Mouse (Mus musculus) embryonic fibroblast, embryonic 13.5 days (primary cell): ENCODE measurements around the gene Hsd17b7. TPM values are rescaled to one million over a fixed set of nuclear protein-coding genes. Genes with fewer than 3 reads are reported as not detected.

Experiments used
- H3K27ac ChIP-seq: 2 replicates; pipeline ENCODE4 v1.5.1; 2012; ENCODE audit warnings: low read length, control low read depth, inconsistent platforms; ENCODE audit not compliant: insufficient read depth
- H3K4me1 ChIP-seq: 2 replicates; pipeline ENCODE4 v1.6.1; 2011; ENCODE audit warnings: low read length; ENCODE audit not compliant: control insufficient read depth, insufficient read depth
- H3K4me3 ChIP-seq: 2 replicates; pipeline ENCODE4 v1.5.1; 2011; ENCODE audit warnings: mild to moderate bottlenecking, control low read depth, low read length; ENCODE audit not compliant: insufficient read depth
- CTCF ChIP-seq: IDR thresholded peaks from 2 replicates; pipeline ENCODE4 v1.5.1; 2011; ENCODE audit warnings: mild to moderate bottlenecking, control low read depth, low read length, moderate library complexity, borderline replicate concordance; ENCODE audit not compliant: insufficient read depth
- POLR2A ChIP-seq: IDR thresholded peaks from 2 replicates; pipeline ENCODE4 v1.6.1; 2011; ENCODE audit warnings: low read depth, mild to moderate bottlenecking, control low read depth, low read length, moderate library complexity
- polyA plus RNA-seq: library from polyadenylated mRNA; stranded (reverse); fragments of >200 nt; gene quantifications from 2 replicates; pipeline ENCODE4 v1.2.4, GENCODE M21; 2011; ENCODE audit warnings: low read depth; ENCODE audit not compliant: missing spikeins, insufficient read length

The Hsd17b7 gene
- polyA plus RNA-seq, 1 experiment: 33.7 TPM

- Histone ChIP-seq H3K4me1 (no peaks in the 10 kb centered on the region), H3K4me3 (no peak overlapping the region), H3K27ac (no peak overlapping the region)
- peak; percentile 43; the same call in 1 of the 2 replicates for TF ChIP-seq CTCF
- TF ChIP-seq POLR2A: no peak
These were observed 47.3 kb downstream of the Hsd17b7 start for GRCm38 (mm10) chr1:169921710-169922211.

- no peak for TF ChIP-seq POLR2A
- TF ChIP-seq CTCF: peak; percentile 53; the same call in 1 of the 2 replicates
- Histone ChIP-seq H3K27ac (no peak overlapping the region), H3K4me1 (no peaks in the 10 kb centered on the region), H3K4me3 (no peak overlapping the region)
These were observed 49.8 kb downstream of the Hsd17b7 start for GRCm38 (mm10) chr1:169919211-169919610.

- TF ChIP-seq CTCF: peak; percentile 93
- TF ChIP-seq POLR2A: no peak
- Histone ChIP-seq H3K4me1 (no peaks in the 10 kb centered on the region), H3K27ac (no peak overlapping the region), H3K4me3 (no peak overlapping the region)
These were observed 51.0 kb downstream of the Hsd17b7 start for GRCm38 (mm10) chr1:169917998-169918397.

- H3K4me3 ChIP-seq: no peak overlapping the region
- H3K4me1 ChIP-seq: no peaks in the 10 kb centered on the region
- H3K27ac ChIP-seq: no peak overlapping the region
- no peak for TF ChIP-seq CTCF
- no peak for TF ChIP-seq POLR2A
These were observed 51.8 kb downstream of the Hsd17b7 start for GRCm38 (mm10) chr1:169917115-169917796.

GRCm38 (mm10) chr1:169916659-169917058, 52.4 kb downstream of the Hsd17b7 start:
- H3K27ac ChIP-seq: no peak overlapping the region
- H3K4me1 ChIP-seq: no peaks in the 10 kb centered on the region
- H3K4me3 ChIP-seq: no peak overlapping the region
- TF ChIP-seq POLR2A: no peak
- TF ChIP-seq CTCF: no peak

- H3K27ac ChIP-seq: no peak overlapping the region
- TF ChIP-seq CTCF (no peak), POLR2A (no peak)
- no peak overlapping the region for H3K4me3 ChIP-seq
- H3K4me1 ChIP-seq: no peaks in the 10 kb centered on the region
These were observed 57.5 kb downstream of the Hsd17b7 start for GRCm38 (mm10) chr1:169911526-169911925.

GRCm38 (mm10) chr1:169910751-169911150, 58.3 kb downstream of the Hsd17b7 start:
- no peak for TF ChIP-seq CTCF
- no peak for TF ChIP-seq POLR2A
- Histone ChIP-seq H3K4me3 (no peak overlapping the region), H3K27ac (no peak overlapping the region), H3K4me1 (no peaks in the 10 kb centered on the region)

- Histone ChIP-seq H3K27ac (no peak overlapping the region), H3K4me3 (no peak overlapping the region), H3K4me1 (no peaks in the 10 kb centered on the region)
- no peak for TF ChIP-seq POLR2A
- TF ChIP-seq CTCF: no peak
These were observed 59.4 kb downstream of the Hsd17b7 start for GRCm38 (mm10) chr1:169909659-169910058.

GRCm38 (mm10) chr1:169909163-169909562, 59.9 kb downstream of the Hsd17b7 start:
- TF ChIP-seq POLR2A (no peak), CTCF (no peak)
- Histone ChIP-seq H3K4me1 (no peaks in the 10 kb centered on the region), H3K4me3 (no peak overlapping the region), H3K27ac (no peak overlapping the region)

- Histone ChIP-seq H3K4me1 (no peaks in the 10 kb centered on the region), H3K4me3 (no peak overlapping the region), H3K27ac (no peak overlapping the region)
- no peak for TF ChIP-seq CTCF
- TF ChIP-seq POLR2A: no peak
These were observed 68.2 kb downstream of the Hsd17b7 start for GRCm38 (mm10) chr1:169900771-169901336.

Other genes with a start within 250 kb of the Hsd17b7 start
- gene Rgs4, start 221.6 kb downstream of the Hsd17b7 start, polyA plus RNA-seq: 12.9 and 18.2 TPM in 2 replicates
- gene Ccdc190, start 40.6 kb downstream of the Hsd17b7 start, polyA plus RNA-seq: not detected in 2 replicates
- 254 and 299 TPM in 2 replicates for gene Ddr2, start 141.5 kb upstream of the Hsd17b7 start, polyA plus RNA-seq
- 56.9 and 59.0 TPM in 2 replicates for gene Uap1, start 205.7 kb upstream of the Hsd17b7 start, polyA plus RNA-seq
- 42.9 and 51.9 TPM in 2 replicates for gene Uhmk1, start 246.2 kb upstream of the Hsd17b7 start, polyA plus RNA-seq